Mouse (Mus musculus) urinary bladder, postnatal 10 days (tissue): ENCODE data around the gene Jund.

Experiments used
- DNase-seq: peaks from one replicate; pipeline ENCODE4 v3.0.0; 2022; ENCODE audit warnings: low spot score

Gene Jund

DNA sequence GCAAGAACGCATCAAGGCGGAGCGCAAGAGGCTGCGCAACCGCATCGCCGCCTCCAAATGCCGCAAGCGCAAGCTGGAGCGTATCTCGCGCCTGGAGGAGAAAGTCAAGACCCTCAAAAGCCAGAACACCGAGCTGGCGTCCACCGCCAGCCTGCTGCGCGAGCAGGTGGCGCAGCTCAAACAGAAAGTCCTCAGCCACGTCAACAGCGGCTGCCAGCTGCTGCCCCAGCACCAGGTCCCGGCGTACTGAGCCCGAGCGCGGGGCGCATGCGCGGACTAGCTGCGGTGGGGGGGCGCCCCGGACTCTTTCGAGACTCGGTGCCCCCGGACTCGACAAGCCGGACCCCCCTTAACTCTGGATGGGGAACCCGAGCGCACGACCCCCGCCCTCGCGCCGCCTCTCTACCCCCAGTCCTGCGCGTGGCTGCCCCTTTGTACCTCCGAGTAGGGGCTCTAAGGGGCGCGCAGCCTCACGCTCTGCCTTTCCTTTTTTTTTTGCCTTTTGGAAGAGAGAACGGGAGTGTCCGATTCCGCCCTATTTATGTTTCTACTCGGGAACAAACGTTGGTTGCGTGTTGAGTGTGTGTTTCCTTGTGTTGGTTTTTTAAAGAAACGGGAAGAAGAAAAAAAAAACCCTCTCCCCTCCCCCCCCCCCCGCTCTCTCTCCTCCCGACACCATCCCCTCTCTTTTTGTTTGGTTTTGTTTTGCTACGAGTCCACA, 1.2 kb downstream of the Jund start:
- peak; percentile 40 for DNase-seq

DNA sequence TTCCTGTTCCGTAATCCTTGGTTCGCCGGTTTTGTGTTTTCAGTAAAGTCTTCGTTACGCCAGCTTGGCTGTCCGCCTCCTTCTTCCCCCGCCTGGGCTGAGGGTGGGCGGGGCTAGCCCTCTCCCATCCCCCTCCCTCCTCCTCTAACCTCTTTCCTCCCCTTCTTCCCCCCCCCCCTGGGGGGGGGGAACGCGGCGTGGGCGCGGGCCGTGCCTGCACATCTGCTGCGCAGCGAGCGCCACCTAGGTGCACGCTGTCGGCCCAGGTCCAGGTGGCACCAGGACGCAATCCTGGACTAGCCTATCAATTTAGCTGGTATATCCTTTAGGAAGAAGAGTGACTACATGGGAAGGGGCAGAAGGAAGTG, 1.8 kb downstream of the Jund start:
- DNase-seq, result peak; percentile 66

DNA sequence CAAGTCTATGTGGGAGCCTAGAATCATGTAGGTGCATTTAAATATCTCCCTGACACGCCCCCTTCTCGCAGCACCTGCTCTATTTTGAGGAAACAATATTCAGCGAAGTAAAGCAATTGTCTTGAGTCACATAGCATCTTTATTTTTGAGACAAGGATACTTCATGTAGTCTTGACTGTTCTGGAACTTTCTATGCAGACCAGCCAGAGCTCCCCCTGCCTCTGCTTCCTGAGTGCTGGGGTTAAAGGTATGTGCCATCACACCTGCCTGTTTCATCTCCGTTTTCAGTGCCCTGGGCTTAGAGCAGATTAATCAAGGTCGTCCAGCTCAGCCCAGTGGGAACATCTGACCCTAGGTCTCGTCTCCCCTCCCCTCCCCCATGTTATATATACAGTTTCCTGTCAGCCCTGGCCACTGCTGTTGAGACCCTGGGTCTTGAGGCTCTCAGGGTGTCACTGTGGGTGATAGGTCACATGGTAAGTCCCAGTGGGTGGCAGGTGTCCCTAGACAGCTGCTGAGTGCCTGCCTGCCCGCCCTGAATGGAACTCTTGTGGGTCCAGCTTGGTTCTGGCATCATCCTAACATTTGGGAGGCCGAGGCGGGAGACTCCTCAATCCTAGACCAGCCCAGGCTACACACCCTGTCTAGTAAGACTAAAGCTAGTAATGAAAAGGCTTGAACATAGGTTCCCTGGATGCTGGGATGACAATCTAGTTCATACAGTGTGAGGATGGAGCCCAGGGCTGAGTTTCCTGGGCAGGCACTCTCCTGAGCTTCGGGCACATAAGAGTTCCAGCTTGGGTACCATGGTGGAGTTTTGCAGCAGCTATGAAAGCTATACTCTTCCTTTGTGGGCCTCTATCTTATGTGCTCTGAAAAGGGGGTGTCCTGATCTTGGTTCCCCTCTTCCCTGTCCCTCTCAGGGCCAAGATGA, 2.6 kb downstream of the Jund start:
- DNase-seq, result no peak

DNA sequence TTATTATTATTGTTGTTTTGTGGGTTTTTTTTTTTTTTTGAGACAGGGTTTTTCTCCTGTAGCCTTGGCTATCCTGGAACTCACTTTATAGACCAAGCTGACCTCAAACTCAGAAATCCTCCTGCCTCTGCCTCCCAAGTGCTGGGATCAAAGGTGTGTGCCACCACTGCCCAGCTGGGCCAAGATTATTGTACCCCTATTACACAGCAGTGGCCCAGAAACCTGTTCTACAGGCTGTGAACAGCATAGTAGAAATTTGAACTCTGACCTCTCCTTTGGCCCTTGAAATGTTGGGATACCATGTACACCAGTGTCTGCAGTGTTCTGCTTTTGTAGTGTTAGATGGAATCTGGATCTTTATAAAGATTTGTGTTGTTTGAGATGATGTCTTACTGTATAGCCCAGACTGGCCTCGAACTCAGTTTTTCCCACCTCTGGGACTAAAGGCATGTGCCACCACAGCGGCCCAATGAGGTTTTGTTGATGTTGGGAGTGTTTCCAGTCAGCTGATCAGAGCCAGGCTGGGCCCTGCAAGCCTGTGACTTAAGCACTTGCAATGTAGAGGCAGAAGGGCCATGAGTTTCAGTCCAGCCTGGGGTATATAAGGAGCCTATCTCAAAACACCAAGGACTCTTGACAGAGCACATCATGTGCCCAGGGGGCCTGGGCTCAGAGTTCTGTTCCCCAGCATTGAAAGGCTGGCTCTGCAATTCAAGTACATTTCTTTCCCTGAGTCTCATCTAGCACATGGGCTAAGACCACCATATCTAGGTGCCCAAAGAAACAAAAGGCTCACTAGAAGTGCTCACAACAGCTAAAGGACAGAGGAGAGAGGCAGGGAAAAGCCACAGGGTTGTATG, 3.5 kb downstream of the Jund start:
- no peak for DNase-seq

DNA sequence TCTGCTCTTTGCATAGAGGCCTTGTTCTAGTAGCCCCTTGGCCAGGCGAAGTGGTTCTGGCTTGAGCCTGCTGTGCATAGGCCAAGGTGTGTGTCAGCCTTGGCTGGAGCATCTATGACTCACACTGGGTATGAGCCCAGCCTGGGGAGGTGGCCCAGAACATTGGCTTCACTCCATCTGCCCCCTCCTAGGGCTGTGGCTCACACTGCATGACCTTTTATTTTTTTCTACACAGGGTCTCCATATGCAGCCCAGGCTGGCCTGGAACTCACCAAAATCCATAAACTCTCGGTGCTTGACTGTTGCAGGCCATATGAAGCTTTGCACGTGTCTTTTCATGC, 4.1 kb downstream of the Jund start:
- no peak for DNase-seq

DNA sequence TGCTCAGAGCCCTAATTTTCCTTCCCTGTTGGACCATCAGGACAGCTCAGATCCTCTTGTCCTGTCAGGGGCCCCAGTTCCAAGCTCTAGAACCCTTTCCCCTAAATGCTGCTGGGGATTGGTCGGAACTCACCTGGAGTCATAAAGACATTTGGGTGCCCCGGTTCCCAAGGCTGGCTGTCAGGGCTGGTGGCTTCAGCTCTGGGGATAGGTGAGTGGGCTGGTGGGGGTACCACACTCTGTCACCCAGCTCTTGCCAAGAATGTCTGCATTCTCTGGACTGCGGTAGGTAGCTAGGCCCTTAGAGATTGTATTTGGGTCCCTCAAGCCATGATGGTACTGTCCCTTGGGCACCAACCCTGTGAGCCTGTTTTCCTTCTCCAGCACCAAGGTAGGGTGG, 4.5 kb downstream of the Jund start, which contains the start of gene Iqcn:
Gene Iqcn (plus strand): TSS at position 171 of the 400 bp plus-strand sequence.
- no peak for DNase-seq

DNA sequence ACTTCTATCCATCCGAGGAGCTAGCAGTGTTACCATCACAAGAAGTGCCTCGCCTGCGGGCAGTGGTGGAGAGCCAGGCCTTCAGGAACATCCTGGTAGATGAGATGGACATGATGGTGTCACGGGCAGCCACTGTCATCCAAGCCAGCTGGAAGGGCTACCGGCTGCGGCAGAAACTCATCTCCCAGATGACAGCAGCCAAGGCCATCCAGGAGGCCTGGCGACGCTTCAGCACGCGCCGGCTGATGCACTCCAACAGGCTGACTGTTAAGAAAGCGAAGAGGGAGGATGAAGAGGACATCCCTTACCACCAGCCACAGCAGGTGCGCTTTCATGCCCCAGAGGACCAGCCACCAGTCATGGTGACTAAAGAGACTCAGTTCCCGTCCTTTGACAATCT, 9.5 kb downstream of the Jund start:
- DNase-seq, result no peak

DNA sequence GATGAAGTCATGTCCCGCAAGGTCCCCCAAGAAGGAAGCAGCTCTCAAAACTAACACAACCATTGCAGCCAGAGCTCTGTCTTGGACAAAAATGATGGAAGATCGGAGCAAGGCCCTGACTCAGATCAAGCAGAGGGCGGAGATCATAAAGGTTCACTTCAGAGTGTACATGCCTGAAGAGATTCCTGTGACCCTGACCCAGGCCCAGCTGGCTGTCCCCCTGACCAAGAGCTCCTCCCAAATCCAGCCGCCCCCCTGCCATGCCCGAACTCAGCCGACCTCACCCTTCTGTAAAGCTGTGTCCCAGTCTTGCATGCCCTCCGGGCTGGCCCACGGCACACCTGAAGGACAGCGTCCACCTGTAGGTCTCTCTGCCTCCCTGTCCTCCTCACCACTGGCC, 11.0 kb downstream of the Jund start:
- no peak for DNase-seq

DNA sequence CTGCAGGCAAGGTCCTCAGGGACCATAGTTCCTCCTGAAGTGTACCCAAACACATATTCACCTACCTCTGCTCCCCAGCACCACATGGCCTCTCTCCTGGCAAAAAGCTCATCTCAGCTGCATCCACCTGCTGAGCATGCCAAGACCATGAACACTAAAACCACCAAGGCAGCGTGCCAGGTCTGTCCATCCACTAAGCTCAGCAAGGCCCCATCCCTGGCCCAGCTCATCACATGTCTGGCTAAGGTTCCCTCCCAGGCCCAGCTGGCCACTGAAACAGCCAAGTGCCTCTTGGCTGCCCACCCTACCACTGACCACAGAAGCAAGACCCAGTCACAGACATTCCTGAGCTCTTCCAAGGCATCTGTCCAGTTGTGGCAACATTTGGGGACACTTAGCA, 11.5 kb downstream of the Jund start:
- no peak for DNase-seq

DNA sequence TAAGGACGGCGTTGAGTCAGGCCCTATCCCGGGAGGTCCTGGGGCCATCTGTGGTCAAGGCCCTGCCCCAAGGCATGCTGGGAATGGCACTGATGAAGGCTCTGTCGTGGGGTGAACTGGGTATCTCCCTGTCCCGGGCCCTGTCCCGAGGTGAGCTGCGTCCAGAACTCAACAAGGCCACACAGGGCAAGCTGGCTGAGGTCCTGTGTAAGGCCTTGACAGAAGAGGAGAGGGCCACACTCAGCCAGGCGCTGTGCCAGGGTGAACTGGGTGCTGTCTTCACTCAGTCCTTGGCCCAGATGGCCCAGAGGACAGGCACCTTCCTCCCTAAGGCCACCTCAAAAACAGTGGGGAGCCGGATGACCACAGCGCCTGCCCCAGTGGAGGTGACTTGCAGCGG, 12.3 kb downstream of the Jund start:
- no peak for DNase-seq

DNA sequence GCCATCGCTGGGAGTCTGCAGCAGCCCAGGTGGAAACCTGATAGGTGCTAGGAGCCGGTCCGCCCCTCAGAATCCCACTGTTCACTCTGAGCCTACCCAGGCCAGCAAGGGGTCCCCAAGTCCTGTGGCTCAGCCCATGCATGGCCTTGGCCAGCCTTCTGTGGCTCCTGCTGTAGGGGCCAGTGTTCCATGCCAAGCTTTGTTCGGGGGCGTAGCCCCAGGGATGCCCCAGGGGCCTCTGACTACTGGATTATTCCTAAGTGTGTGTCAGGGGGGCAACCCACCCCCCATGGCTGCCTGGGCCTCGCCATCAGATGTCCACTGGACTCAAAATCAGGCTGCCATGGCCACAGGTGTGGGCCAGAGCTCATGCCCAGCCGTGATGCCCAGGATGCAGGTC, 15.2 kb downstream of the Jund start:
- no peak for DNase-seq

DNA sequence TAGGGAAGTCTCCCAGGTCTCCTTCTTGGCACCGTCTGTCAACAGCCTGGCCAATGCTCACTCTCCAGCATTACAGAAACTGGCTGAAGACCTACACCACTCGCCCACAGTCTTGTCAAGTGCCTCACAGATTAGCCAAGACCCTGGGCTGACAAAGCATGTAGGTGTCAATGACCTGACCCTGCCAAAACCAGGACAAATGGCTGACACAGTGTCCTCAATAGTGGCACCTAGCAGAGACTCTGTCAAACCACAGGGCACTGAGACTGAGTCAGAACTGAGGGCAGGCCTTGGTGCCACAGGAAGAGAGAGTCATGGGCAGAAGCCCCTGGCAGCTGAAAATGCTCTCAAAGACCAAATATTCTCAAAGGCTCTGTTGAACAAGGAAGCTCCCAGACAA, 16.3 kb downstream of the Jund start:
- no peak for DNase-seq

DNA sequence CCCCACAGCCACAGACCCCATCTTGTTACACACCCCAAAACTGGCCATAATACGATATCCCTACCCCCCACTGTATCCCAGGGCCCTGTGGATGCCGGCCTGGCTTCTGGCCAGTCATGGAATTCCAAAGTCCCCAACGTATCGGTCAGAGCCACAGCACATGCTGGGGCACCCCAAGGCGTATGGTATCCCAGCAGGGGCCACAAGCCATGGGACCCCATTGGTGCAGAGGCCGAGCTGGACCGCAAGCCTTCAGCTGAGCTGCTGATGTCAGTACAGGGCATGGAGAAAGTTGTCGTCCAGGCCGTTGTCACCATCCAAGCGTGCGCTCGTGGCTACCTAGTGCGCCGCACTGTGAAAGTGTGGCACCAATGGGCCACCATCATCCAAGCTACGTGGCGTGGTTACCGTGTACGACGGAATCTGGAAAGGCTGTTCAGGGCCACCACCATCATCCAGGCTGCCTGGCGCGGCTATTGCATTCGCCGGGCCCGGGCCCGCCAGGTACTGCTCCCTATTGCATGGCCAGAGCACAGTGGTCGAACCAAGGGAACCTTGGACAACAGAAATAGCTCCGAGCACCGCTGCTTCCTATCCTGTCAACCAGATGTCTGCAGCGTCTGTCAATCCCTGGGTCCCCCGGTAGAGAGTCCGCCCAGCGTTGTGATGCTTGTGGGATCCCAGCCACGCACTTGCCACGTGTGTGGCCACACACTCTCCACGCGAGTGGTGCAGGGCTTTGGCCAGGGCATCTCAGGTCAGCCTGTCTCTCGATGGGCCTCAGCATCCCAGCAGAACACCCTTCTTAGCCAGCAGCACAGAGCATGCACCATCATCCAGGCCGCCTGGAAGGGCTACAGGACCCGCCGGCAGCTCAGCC, 18.0 kb downstream of the Jund start:
- DNase-seq, result no peak

DNA sequence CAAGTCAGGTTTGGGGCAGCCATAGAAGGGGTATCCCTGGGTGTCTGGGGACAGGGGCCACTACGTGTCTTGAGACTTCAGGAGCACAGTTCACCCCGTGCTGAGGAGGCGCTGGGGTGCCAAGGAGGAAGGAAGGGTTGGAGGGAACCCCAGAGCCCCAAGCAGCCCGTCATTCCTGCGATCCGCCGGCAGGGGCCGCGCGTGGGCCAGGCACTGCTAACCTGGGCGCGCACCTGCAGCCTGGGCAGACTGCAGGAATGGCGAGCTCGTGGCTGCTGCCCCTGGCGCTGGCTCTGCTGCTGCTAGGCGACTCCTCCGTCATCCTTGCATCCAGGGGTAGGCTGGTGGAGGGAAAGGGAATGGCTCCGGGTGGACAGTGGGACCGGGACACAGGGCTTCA, 19.5 kb downstream of the Jund start, which contains the start of gene Gm3336:
Gene Gm3336 (plus strand): TSS at position 247 of the 400 bp plus-strand sequence.
- no peak for DNase-seq

DNA sequence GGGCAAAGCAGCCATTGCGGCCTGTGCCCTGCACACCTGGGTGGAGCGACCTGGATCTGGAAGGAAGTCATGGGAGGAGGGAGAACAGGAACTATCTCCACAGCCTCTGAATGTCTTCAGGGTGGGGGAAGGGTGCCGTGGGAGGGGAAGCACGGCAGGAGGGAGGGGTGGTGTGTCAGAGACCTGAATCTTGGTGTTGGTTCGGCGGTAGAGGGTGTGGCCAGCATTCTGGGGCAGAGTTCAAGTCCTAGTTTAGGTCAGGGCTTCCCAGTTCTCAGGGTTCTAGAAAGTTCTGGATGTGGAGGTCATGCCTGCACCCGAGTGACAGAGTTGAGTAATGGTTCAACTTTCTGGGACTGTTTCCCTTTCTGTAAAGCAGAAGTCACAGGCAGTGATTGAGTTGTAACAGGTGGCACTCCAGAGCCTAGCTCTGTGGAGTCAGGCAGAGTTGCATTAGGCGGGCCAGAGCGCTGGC, 21.1 kb downstream of the Jund start:
- no peak for DNase-seq

DNA sequence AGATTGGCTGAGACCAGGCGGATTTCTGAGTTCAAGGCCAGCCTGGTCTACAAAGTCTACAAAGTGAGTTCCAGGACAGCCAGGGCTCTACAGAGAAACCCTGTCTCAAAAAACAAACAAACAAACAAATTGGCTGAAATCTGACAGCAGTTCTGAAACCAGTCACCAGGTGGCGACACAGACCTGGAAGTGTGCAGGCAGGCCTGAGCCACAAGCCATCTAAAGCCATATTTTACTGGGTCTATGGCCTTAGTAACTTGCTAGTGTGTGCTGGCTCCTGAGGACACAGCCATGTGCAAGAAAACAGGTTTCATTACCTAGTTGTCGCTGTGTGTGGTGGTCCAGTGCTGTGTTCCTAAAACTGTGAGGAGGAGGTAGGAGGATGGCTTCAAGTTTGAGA, 22.0 kb downstream of the Jund start:
- no peak for DNase-seq

DNA sequence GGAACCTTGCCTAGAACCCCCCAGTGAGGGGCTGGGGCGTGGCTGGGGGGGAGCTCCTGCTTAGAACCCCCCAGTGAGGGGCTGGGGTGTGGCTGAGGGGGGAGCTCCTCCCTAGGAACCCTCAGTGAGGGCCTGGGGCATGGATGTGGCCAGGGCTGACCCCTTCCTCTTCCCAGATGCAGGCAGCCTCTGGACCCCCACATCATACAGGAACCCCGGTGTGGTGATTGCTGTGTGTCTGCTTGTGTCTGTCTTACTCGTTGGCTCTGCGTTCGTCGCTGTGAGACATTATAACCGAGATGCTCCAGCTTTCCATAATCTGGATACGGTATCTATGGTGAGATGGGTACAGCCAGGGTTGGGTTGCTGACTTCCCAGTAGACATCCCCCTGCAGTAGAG, 22.9 kb downstream of the Jund start:
- no peak for DNase-seq

DNA sequence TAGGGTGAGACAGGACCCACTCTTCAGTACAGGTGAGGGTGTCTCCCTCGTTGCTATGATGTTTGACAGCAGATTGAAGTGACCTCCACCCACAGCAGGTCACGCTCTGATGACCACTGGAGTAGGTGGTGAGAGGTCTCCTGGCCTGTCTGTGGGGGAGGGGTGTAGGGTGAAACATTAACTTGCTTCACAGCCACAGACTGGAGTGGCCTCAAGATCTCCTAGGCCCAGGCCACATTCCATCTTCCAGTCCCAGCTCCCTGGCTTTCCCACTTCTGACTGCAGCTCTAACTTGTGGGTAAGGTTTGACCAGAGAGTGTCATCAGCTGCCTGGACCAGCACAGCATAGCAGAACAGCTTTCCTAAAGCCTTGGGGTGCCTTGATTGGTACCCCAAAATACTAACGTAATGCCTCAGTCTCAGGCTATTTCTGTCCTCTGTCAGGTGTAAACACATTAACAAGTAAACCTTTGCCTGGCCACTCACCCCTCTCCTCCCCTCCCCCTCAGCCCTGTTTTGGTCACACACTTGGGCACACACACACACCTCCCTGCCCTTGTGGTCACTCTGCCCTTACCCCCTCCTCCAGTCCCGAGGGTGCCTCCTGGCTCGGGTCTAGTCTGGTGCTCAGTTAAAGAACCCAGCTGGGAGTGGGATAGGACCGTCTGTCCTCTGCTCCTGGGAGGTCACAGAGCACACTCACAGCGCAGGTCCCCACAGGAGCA, 24.9 kb downstream of the Jund start, which contains the start of gene Pde4c:
Gene Pde4c (plus strand): TSS at position 235 of the 725 bp plus-strand sequence.
- DNase-seq, result no peak

DNA sequence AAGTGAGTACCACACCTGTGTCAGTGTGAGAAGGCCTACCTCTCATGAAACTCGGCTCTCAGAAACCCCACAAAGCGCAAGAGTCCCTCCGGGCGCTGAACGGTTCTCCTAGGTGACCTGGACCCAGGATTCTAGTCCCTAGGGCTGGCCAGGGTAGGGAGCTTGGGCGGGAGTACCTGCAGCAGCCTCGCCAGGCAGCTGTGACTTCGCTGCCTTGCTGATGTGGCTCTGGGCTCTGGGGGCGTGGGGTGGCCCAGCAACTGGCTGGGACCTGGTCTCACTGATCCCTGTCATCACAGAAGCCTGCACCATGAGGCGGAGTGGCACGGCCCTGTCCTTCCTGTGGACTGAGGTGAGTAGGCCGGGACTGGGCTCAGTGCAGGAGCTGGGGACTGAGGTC, 25.5 kb downstream of the Jund start:
- DNase-seq, result no peak

DNA sequence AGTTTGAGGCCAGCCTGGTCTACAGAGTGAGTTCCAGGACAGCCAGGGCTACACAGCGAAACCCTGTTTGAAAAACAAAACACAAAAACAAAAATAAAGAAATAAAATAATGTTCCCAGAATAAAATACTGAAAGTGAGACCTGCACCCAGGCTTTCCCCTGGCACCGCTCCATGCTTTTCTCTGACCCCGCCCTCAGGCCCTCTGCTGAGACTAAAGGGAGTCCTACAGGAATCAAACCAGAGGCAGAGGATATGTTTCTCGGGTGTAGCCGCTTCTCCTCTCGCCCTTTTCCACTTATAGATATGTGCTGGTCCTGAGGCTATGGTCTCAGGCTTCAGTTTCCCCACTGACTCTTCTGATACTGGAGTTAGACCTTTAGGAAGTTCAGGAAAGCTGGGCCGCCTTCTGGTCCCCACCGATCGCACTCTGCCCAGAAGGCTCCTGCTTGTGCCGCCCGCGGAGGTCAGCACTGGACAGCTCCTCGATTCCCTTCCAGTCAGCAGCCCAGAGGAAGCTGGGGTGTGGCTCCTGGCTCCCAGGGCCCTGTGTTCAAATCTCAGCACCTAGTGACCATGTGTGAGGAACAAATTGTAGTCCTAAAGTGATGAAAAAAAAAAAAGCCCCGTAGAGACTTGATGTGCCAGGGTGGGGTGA, 27.2 kb downstream of the Jund start:
- DNase-seq, result no peak
